Mouse (Mus musculus) cerebellum, adult 18-20 months (tissue): Measurements from ENCODE around the gene Tmem114.

ENCODE experiments used
- DNase-seq, 2 experiments: peaks; one replicate each; pipeline ENCODE4 v3.0.0; 2021

Tmem114 gene

GRCm38 (mm10) chr16:8424971-8425330 lies at the start of gene Tmem114:
Gene Tmem114, minus strand, starts transcription at chr16:8425136.
- peak; percentile 38 to 40 for DNase-seq

GRCm38 (mm10) chr16:8470603-8471481 lies 45.9 kb upstream of the Tmem114 start, which contains the start of gene Mettl22:
Gene Mettl22, plus strand, starts transcription at chr16:8470788.
- peak; percentile 89 to 94 for DNase-seq

GRCm38 (mm10) chr16:8470132-8470531 lies 45.2 kb upstream of the Tmem114 start:
- no peak for DNase-seq

GRCm38 (mm10) chr16:8459098-8459497 lies 34.2 kb upstream of the Tmem114 start:
- peak; percentile 63 to 68 for DNase-seq

DNA sequence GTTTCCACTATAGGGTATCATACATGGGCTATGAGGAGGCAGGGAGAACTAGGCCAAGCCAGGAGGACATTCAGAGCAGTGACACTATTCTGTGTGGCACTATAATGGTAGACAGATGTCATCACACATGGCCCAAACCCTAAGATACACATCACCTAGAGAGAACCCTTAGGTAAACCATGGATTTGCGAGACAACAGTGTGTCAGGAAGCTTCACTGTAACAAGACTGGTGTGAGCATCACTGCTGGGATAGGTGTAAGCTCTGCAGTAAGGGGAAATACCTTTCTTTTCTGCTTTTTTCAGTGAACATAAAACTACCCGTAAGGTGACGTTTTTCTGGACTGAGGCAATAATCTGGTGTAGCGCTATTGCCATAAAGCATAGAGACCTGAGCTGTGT lies 33.5 kb upstream of the Tmem114 start:
- DNase-seq = no peak

DNA sequence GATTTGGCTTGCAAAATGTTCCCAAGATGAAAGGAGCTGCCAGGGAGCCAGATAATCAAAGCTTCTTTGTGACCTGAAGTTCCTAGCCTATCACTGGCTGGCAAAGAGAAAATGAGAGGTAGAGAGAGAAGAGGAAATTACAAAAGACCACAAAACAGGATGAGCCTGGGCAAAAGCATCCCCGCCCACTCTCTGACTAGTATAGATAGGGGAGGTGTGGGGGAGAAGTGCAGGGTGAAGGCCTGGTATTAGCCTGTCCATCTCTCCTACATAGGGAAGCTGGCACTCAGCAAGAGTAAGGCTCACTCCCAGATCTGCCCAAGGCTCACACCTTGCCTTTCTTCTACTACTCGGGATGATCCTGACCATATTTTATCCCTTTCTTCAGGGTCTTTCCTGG lies 30.3 kb upstream of the Tmem114 start:
- no peak for DNase-seq

DNA sequence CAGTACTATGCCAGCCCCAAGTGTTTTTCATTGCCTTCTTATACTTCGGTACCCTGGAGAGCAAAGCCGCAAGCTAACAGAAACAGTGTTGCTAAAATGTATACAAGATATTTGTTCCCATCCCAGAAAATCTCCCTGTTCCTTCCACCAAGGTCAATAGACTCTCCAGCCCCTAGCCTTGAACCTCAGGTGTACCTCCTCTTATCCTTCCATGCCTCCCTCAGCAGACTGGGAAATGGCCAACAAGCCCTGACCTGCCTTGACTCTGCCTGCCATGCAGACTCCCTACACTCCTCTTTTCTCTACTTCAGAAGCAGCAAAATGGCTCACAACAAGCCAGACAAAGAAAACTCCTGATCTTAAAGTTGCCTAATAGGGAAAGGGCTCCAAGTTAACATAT lies 28.4 kb upstream of the Tmem114 start:
- no peak for DNase-seq

- DNase-seq = no peak
Observed at GRCm38 (mm10) chr16:8446256-8446655, 21.3 kb upstream of the Tmem114 start.

GRCm38 (mm10) chr16:8444911-8445310 lies 20.0 kb upstream of the Tmem114 start:
- DNase-seq = no peak

GRCm38 (mm10) chr16:8432616-8433015 lies 7.7 kb upstream of the Tmem114 start:
- DNase-seq = no peak

- no peak for DNase-seq
Observed at GRCm38 (mm10) chr16:8429531-8429930, 4.6 kb upstream of the Tmem114 start.

GRCm38 (mm10) chr16:8425736-8426135 lies 800 bp upstream of the Tmem114 start:
- no peak for DNase-seq

GRCm38 (mm10) chr16:8424161-8424970 lies 570 bp downstream of the Tmem114 start:
- DNase-seq = peak in 1 of 2 experiments; percentile 38

DNA sequence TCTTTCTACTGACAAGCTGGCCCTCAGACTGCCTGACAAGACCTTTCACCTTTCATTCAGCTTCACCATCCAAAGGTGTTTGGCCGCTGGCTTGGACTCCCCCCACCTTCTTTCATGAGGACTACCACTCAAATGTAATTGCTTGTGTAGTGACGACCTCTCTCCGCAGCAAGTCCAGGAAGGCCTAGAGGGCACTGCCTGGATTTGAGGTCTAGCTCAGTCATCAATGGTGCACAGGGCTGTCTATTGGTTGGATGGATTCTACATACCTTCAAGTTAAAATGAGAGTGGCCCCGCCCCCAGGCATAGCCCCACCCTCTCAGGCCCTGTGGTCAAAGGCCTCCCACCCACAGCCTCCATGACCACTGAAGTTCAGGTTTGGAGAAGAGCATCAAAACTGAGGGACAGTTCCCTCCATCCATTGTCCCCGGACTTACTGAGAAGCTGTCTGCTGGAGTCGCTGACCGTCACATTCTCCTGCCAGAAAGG lies 1.3 kb downstream of the Tmem114 start:
- no peak for DNase-seq

DNA sequence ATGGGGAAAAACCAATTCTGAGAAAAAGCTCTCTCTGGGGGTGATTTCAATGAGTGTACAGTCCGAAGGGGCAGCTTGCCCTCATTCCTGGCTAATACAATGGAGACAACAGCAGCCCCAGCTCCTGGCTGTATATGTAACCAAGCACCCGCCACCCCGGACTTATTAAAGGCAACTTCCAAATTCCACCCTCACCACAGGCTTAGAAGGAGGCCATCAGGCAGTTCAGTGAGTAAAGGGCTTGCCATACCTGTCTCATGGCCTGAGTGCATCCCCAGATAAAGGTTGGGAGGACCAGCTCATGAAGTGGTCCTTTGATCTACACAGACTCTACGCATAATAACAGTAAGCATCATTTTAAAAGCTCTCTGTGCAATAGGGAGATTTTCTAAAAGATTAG lies 4.1 kb downstream of the Tmem114 start:
- no peak for DNase-seq

DNA sequence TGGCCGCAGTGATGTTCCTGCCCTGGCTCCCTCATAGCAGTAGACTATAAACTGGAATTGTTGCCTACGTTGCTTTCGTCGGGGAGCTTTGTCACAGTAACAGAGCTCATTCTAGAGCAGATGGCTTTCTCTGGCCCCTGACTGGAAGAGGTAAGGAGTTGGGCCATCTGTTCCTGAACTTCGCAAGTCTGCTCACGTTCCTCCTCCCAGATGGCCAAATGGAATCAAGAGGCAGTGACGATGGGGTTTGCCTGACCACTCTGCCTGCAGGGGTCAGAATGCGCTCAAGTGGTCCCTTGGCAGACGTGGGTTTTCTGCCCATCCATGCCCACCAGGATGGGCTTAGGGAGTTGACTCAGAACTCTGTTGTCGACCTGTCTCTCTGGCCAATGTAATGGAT lies 4.6 kb downstream of the Tmem114 start:
- peak; percentile 60 to 63 for DNase-seq

- no peak for DNase-seq
Observed at GRCm38 (mm10) chr16:8419666-8420065, 5.3 kb downstream of the Tmem114 start.

DNA sequence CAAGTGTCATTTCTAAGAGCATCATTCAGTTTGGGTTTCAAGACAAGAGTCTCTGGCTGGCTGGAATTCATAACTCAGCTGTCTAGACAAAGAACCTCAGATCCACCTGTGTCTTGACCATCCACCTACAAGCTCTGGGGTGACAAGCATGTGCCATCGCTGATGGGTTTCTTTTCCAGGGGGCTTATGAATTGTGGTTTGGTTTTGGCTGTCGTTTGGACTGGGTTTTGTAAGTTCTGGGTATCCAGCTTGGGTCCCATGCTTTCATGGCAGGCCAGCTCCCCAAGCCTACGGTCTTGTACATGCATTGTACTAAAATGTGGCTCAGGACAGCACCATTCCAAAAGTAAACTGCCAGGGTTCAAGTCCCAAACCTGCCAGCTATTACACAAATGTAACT lies 6.8 kb downstream of the Tmem114 start:
- no peak for DNase-seq

DNA sequence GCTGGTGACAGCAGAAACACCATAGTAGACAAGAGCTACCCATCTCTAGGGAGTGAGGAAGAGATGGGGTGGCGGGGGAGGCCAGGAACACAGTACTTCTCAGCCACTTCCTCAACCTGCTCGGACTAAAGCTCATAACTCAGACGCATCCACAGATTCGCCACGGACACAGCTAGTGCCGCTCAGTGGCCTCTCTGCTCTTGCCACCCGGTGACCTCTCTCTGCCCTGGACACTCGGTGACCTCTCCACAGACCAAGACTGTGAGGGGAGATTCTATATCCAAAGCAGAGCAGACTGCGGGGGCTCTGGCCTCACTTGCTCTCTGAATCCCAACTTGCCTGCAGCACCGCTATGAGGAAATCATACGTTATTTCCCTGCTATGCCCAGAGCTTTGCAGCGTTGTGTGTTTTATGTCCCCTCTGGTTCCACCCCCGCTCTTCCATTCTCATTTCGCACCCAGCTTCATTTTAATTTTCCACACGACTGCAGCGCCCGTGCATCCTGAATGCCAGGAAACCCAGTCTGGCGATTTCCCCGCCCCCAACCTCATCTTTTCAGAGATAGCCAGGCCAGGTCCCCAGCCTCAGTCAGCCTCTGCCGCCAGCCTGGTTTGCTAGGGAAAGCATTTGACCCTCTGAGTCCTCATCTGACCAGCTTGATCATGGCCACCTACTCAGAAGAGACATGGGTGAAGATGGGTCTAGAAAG lies 7.8 kb downstream of the Tmem114 start:
- DNase-seq = no peak

- DNase-seq = no peak
Observed at GRCm38 (mm10) chr16:8415996-8416395, 8.9 kb downstream of the Tmem114 start.

- no peak for DNase-seq
Observed at GRCm38 (mm10) chr16:8413441-8413840, 11.5 kb downstream of the Tmem114 start.

- peak; percentile 21 to 44 for DNase-seq
Observed at GRCm38 (mm10) chr16:8412213-8412612, 12.7 kb downstream of the Tmem114 start.

GRCm38 (mm10) chr16:8409197-8409596 lies 15.7 kb downstream of the Tmem114 start:
- DNase-seq = no peak
